Mouse (Mus musculus) hindbrain, embryonic 12.5 days (tissue): Measurements from ENCODE around the gene Rps6kc1. TPM values are rescaled to one million over a fixed set of nuclear protein-coding genes. Genes with fewer than 3 reads are reported as not detected.
A peak's percentile ranks its signal among the peaks of the same experiment; 100 is the strongest.

Experiments used
- ATAC-seq: fragments of 200-750 bp; cut with Nextera tagmentation; 2 replicates; pipeline ENCODE4 v1.8.0; 2017; ENCODE audit warnings: moderate TSS enrichment; ENCODE audit not compliant: low FRiP score
- H3K27ac ChIP-seq: fragments of 300-500 bp; sonication (generic); 2 replicates; pipeline ENCODE4 v1.5.1; 2016; ENCODE audit warnings: mild to moderate bottlenecking
- H3K27me3 ChIP-seq: fragments of 300-500 bp; sonication (generic); 2 replicates; pipeline ENCODE4 v1.6.1; 2016; ENCODE audit warnings: mild to moderate bottlenecking
- H3K36me3 ChIP-seq: fragments of 300-500 bp; sonication (generic); 2 replicates; pipeline ENCODE4 v1.6.1; 2016; ENCODE audit warnings: mild to moderate bottlenecking
- H3K4me1 ChIP-seq: fragments of 300-500 bp; sonication (generic); 2 replicates; pipeline ENCODE4 v1.6.1; 2016
- H3K4me2 ChIP-seq: fragments of 300-500 bp; sonication (generic); replicated peaks from 2 replicates; pipeline ENCODE4 v1.6.1; 2016; ENCODE audit warnings: mild to moderate bottlenecking
- H3K4me3 ChIP-seq: fragments of 300-500 bp; sonication (generic); 2 replicates; pipeline ENCODE4 v1.5.1; 2016; ENCODE audit warnings: mild to moderate bottlenecking
- H3K9ac ChIP-seq: fragments of 300-500 bp; sonication (generic); 2 replicates; pipeline ENCODE4 v1.6.1; 2016; ENCODE audit warnings: mild to moderate bottlenecking, moderate library complexity
- H3K9me3 ChIP-seq: fragments of 300-500 bp; sonication (generic); replicated peaks from 2 replicates; pipeline ENCODE4 v1.6.1; 2016; ENCODE audit warnings: mild to moderate bottlenecking
- WGBS: fragments of 180-500 bp; shearing (Covaris S2); methylation state at CpG from one replicate; pipeline ENCODE4 v1.1.7; 2016; 5-methylcytosine and 5-hydroxymethylcytosine counted together
- polyA plus RNA-seq: library from polyadenylated mRNA; unstranded; fragments of >200 nt; fragmentation: Nextera tagmentation; extraction: Ambion mirVana; gene quantifications from 2 replicates; pipeline ENCODE4 v1.2.1, GENCODE M21; 2016

Rps6kc1 gene
- polyA plus RNA-seq, 1 experiment from 2014 or later = 23.9 TPM

DNA sequence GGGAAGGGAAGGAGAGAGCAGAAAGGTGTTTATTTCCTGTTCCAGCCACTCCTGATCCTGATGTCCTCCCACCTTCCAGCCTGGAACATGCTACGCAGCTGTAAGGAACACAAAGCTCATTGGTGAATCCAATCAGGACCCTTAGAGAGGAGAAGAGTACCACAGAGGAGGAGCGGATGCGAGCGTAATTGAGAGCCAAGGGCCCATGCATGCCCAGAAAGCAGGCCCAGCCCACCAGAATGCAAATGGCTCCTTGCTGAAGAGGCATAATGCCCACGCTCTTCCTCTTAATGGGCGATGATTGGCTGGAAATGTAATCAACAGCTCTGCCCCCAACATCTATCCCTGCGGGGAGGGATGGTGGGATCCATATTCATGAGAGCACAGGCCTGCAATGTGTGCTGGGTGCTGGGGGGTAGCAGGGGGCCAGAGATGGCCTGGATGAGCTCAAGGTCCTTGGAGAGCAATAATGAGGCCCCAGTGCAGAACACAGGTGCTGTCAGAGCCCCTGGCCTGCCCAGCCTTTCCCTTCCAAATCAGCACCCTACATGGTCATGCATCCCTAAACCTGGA is 182.0 kb downstream of the Rps6kc1 start:
- peak; percentile 55 for ATAC-seq

DNA sequence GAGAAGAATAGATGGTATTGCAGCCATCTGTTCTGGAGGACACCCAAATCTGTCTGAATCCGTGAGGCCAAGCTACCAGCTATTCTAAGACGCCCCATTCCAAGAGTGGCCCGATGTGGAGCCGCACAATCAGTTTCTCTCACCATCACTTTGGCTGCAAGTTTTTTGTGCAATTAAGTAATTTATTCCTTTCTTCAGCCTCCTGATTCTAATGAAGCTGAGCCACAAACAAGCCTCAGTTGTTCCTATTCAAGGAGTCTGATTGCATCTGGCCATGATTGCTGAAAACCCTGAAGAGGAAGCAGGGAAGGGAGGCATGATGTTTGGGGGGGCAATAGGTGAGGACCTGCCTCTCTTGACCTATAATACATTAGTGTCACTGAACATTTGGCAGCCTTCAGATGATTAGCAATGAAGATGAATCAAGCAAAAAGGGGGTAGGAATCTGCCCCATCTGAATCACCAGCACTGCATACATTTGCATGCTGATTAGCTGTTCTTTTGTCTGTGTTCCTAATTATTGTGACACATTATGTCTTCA is 183.4 kb downstream of the Rps6kc1 start:
- Histone ChIP-seq H3K9me3 (no peaks in the 10 kb centered on the region), H3K4me1 (peaks cover 44% of the 10 kb centered on the region), H3K4me3 (no peak overlapping the region), H3K9ac (no peak overlapping the region), H3K4me2 (no peak overlapping the region), H3K36me3 (no peaks in the 10 kb centered on the region), H3K27ac (peak overlapping the region; percentile 30), H3K27me3 (no peaks in the 10 kb centered on the region)
- peak; percentile 57 for ATAC-seq
- WGBS = 52% methylated on average over 4 of the region's 4 CpGs

More for the DNA sequence above, 182.0 kb downstream of the Rps6kc1 start:
- no peaks in the 10 kb centered on the region for H3K27me3 ChIP-seq
- no peaks in the 10 kb centered on the region for H3K36me3 ChIP-seq
- H3K27ac ChIP-seq = peak overlapping the region; percentile 78
- H3K9me3 ChIP-seq = no peaks in the 10 kb centered on the region
- no peak overlapping the region for H3K9ac ChIP-seq
- no peak overlapping the region for H3K4me2 ChIP-seq
- peaks cover 42% of the 10 kb centered on the region for H3K4me1 ChIP-seq
- H3K4me3 ChIP-seq = no peak overlapping the region
- WGBS = 44% methylated on average over 7 of the region's 7 CpGs

DNA sequence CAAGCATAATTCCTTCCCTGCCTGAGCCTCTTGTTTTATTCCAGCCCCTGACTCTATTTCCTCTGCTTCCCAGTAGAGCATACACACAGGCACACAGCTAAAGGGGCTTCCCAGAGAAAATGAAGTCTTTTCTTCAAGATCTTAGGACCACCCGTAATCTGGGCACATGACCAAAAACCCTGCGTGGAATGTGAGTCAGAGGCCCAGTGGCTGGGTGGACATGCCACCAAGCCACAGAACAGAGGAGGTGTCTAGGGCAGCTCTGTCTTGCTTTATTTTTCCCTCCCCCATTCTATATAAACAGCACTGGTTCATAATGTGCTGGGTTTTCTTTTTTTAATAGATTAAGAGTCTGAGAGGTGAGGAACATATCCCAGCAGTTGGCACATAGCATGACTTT is 184.2 kb downstream of the Rps6kc1 start:
- Histone ChIP-seq H3K27ac (peak overlapping the region; percentile 30), H3K36me3 (no peaks in the 10 kb centered on the region), H3K9me3 (no peaks in the 10 kb centered on the region), H3K4me3 (no peak overlapping the region), H3K4me2 (no peak overlapping the region), H3K9ac (no peak overlapping the region), H3K27me3 (no peaks in the 10 kb centered on the region), H3K4me1 (peaks cover 44% of the 10 kb centered on the region)
- no peak for ATAC-seq
- 69% methylated on average over 2 of the region's 2 CpGs for WGBS

DNA sequence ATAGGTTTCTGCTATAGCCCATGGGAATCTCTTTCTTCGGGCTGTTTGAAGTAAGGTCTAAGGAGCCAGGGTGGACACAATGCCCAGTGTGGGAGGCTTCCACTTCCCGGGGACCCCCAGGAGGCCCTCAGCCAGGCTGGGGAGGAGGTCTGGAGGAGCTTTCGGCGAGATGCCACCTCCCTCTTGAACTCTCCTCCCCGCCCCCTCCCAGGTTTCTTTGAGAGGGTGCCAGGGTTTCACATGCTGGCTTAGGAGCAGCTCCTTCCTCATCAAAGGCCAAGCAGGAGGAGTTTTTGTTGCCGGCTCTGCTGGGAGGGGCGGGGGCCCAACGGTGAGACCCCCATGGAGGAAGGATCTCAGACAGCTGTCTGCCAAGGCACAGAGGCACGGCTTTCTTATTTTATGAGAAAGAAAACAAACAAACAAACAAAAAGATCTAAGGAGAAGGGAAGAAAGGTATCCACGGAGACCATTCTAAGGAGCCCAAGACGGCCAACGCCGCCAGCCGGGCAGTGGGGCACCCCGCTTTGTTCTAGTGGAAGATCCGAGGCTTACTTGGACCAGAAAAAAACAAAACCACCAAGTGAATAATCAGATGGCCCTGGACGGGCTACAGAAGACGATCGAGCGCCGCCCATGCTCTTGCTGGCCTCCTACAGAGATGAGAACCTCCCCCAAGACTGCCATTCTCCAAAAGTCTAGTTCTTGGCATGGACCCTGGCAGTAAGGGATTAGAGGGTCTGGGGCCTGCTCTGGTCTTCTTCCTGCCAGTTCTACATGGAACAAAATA is 186.8 kb downstream of the Rps6kc1 start:
- no peak overlapping the region for H3K4me3 ChIP-seq
- peak; percentile 41 for ATAC-seq
- peaks cover 40% of the 10 kb centered on the region for H3K4me1 ChIP-seq
- H3K9ac ChIP-seq = no peak overlapping the region
- no peaks in the 10 kb centered on the region for H3K27me3 ChIP-seq
- H3K36me3 ChIP-seq = no peaks in the 10 kb centered on the region
- peak overlapping the region; percentile 14 for H3K27ac ChIP-seq
- H3K4me2 ChIP-seq = no peak overlapping the region
- 18% methylated on average over 21 of the region's 21 CpGs for WGBS
- no peaks in the 10 kb centered on the region for H3K9me3 ChIP-seq

DNA sequence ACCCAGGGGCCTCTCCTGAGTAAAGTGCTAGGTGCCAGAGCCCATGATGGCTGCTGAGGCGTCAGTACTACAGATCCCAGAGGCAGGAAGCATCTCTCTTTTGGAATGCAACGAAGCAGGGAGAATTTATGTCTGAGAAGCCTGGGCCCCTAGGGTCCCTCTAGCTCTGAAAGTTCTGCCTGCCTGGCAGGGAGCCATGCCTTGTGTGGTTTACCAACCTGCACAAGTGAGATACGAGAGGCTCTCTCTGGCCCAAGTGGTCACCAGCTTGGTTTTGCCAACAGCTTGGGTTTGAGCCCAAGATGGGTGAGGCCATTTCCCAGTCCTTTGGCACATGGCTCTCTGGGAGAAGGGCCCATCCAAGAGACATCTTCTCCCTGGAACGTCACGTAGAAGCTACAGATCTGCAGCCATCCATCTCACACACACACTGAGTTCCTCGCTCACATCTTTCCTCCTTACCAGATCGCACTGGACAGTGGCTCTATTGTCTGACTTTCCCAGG is 187.6 kb downstream of the Rps6kc1 start:
- no peak overlapping the region for H3K4me3 ChIP-seq
- WGBS = 64% methylated on average over 7 of the region's 7 CpGs
- H3K9ac ChIP-seq = no peak overlapping the region
- H3K36me3 ChIP-seq = no peaks in the 10 kb centered on the region
- peaks cover 32% of the 10 kb centered on the region for H3K4me1 ChIP-seq
- H3K27me3 ChIP-seq = no peaks in the 10 kb centered on the region
- H3K9me3 ChIP-seq = no peaks in the 10 kb centered on the region
- ATAC-seq = no peak
- peak overlapping the region; percentile 14 for H3K27ac ChIP-seq
- no peak overlapping the region for H3K4me2 ChIP-seq

GRCm38 (mm10) chr1:190713848-190714247 is 197.7 kb downstream of the Rps6kc1 start:
- H3K4me2 ChIP-seq = no peak overlapping the region
- WGBS = 74% methylated on average over 6 of the region's 6 CpGs
- H3K4me3 ChIP-seq = no peak overlapping the region
- H3K9me3 ChIP-seq = no peaks in the 10 kb centered on the region
- H3K27ac ChIP-seq = no peak overlapping the region
- no peaks in the 10 kb centered on the region for H3K36me3 ChIP-seq
- ATAC-seq = no peak
- H3K4me1 ChIP-seq = no peaks in the 10 kb centered on the region
- H3K9ac ChIP-seq = no peak overlapping the region
- H3K27me3 ChIP-seq = no peaks in the 10 kb centered on the region

DNA sequence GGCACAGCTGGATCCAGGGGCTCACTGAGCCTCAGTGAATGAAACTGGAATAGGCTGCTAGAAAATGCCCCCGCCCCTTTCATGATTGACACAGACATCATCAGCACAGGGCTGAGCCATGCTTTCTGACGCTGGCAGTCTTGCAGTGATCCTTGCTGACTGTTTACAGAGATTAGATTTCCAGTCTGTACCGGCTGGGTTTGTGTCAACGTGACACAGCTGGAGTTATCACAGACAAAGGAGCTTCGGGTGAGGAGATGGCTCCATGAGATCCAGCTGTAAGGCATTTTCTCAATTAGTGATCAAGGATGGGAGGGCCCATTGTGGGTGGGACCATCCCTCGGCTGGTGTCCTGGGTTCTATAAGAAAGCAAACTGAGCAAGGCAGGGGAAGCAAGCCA is 214.0 kb downstream of the Rps6kc1 start:
- H3K4me3 ChIP-seq = no peak overlapping the region
- no peak overlapping the region for H3K9ac ChIP-seq
- H3K9me3 ChIP-seq = no peaks in the 10 kb centered on the region
- H3K27ac ChIP-seq = no peak overlapping the region
- WGBS = 34% methylated on average over 6 of the region's 6 CpGs
- no peaks in the 10 kb centered on the region for H3K36me3 ChIP-seq
- H3K27me3 ChIP-seq = no peaks in the 10 kb centered on the region
- ATAC-seq = no peak
- H3K4me2 ChIP-seq = no peak overlapping the region
- no peaks in the 10 kb centered on the region for H3K4me1 ChIP-seq

DNA sequence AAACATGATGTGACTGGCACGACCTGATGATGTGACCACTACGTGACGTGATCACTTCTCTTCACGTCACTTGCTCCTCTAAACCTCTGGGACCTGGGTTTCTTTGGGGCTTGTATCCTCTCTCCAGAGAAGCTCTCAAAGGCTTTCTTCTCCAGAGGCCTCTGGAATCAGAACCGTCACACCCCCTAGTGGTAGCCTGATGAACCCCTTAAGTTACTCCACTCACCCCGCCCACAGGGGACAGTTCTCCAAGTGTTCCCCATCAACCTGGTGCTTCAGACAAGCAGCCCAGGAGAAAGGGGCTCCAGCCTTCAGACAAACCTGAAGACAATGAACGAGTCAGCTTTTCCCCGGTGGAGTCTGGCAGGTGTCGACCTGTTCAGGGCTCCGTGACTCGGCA is 216.0 kb downstream of the Rps6kc1 start:
- Histone ChIP-seq H3K9ac (no peak overlapping the region), H3K4me2 (no peak overlapping the region), H3K4me1 (0 out of 2 replicates have a peak, but pooled peaks cover 5% of the 10 kb centered on the region), H3K4me3 (no peak overlapping the region), H3K9me3 (no peaks in the 10 kb centered on the region), H3K36me3 (no peaks in the 10 kb centered on the region), H3K27ac (no peak overlapping the region), H3K27me3 (no peaks in the 10 kb centered on the region)
- no peak for ATAC-seq
- 68% methylated on average over 11 of the region's 11 CpGs for WGBS

DNA sequence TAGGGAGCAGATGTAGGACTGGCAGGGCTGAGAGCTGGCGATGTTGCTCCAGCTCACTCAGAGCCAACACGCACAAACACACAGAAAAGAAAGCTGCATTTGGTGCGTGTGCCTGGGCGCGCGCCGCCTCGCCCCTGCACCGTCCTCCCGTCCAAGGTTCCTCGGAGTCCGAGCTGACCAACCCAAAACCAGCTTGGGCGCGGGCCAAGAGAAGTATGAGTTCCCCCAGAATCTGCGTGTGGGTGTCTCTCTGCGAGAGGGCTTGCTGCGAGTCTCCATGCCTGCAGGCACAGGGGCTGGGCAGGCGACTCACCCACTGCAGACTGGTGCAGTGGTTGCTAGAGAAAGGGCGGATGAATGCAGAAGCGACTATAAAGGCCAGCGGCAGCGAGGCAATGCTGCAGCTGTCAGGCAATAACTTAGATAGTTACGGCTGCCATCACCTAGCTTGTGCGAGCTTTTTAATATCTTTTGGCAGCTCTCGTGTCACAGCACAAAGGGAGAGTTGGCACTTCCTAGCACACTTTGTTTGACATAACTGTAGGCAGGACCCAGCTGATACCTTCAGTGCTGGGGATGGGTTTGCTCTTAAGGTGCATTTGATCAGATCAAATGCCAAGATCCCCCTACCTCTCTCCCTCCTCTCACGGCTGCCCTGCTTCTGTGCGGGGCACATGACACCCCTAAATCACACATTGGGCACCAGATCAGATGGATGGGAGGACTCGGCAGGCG is 220.9 kb downstream of the Rps6kc1 start:
- H3K4me1 ChIP-seq = 0 out of 2 replicates have a peak, but pooled peaks cover 6% of the 10 kb centered on the region

GRCm38 (mm10) chr1:190683060-190683459 is 228.5 kb downstream of the Rps6kc1 start:
- no peak for ATAC-seq
- Histone ChIP-seq H3K27ac (peak overlapping the region; percentile 45), H3K9ac (no peak overlapping the region)

More for the DNA sequence above, 220.9 kb downstream of the Rps6kc1 start:
- Histone ChIP-seq H3K9ac (no peak overlapping the region), H3K36me3 (no peaks in the 10 kb centered on the region), H3K27me3 (no peaks in the 10 kb centered on the region), H3K27ac (no peak overlapping the region), H3K4me3 (no peak overlapping the region), H3K4me2 (no peak overlapping the region), H3K9me3 (no peaks in the 10 kb centered on the region)
- no peak for ATAC-seq
- WGBS = 83% methylated on average over 29 of the region's 29 CpGs

DNA sequence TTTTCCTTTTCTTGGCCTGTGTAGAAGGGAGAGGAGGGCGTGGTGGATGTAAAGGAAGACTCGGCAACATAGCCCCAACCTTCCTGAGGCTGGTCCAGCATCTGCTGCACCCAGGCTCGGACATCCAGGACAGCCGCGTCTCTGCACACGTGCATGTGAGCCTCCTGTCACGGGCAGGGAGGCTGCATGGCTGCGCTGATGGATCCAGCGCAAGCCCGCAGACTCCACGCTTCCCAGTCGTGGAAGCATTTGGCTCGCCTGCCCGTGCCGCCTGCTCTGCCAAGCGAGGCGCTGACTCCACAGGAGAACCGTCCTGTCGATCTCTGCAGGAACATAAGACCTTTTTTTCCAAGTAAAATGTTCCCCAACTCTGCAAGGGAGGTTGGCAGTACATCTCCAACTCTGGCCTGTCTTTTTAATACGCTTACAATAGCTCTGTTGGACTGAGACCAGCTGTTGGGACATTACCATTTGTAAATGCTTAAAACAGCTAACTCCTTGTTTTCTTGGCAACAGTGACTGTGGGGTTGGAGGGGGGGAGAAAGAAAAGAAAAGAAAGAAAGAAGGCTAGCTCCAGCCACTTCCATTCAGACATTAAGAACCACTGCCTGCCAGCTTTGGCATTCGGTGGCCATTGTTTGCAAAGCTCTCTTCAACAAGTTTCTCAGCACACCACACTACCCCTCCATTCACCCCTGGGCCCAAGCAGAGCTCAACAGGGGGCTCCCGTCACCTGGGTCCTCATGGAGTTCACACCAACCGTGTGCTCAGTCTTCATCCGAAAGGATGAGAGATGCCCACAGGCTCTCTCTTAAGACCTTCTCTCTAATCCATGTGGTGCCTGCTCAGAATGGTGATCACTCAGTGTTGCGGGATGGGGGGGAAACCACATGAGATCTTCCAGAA is 229.3 kb downstream of the Rps6kc1 start:
- ATAC-seq = peak; percentile 81
- Histone ChIP-seq H3K36me3 (no peaks in the 10 kb centered on the region), H3K9ac (peak overlapping the region; percentile 35; the same call in 1 of the 2 replicates), H3K4me3 (no peak overlapping the region), H3K27me3 (no peaks in the 10 kb centered on the region), H3K4me2 (peak overlapping the region; percentile 37), H3K27ac (peak overlapping the region; percentile 45), H3K4me1 (peaks cover 26% of the 10 kb centered on the region), H3K9me3 (no peaks in the 10 kb centered on the region)
- WGBS = 38% methylated on average over 25 of the region's 25 CpGs

More at GRCm38 (mm10) chr1:190683060-190683459, 228.5 kb downstream of the Rps6kc1 start:
- 94% methylated on average over 7 of the region's 7 CpGs for WGBS
- no peaks in the 10 kb centered on the region for H3K9me3 ChIP-seq
- H3K4me1 ChIP-seq = peaks cover 26% of the 10 kb centered on the region
- H3K36me3 ChIP-seq = no peaks in the 10 kb centered on the region
- no peak overlapping the region for H3K4me3 ChIP-seq
- no peaks in the 10 kb centered on the region for H3K27me3 ChIP-seq
- no peak overlapping the region for H3K4me2 ChIP-seq
